Comparison of ENCODE assay signal across 22 mouse cellular contexts in the genomic region with DNA sequence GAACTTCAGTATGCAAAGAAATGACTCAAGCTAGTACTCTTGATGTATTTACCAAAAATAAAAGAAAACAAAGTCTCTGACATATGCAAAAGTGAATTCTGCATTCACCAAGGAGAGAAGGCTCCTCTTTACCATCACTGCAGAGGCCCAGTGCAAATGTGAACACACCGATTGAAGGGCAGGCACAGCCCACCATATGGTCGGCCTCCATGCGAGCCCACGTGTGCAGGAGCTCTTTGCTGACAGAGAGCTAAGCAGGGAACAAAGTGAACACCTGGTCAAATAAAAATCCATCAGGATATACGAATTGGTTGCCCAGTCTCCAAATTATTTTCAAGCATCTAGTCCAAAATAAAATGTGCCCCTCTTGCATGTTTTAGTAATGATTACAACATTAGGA. TPM values are rescaled to one million over a fixed set of nuclear protein-coding genes. Genes with fewer than 3 reads are reported as not detected.
DNase-seq lines count a peak whose midpoint lies in the region; ATAC-seq lines count a peak whose summit lies in the region.
"Had no signal": no experiment of that assay in that cellular context is flagged by ENCODE, and none has a peak within 500 bp of the region (broad histone marks: within the 10 kb centered on the region; RNA-seq: fewer than 3 reads in every experiment).

No protein-coding gene starts in this region.

- no peaks in the 10 kb centered on the region for H3K9me3 ChIP-seq in limb, embryonic 11.5 days (ENCODE audit: control insufficient read depth, low read length)
- no peaks in the 10 kb centered on the region for H3K9me3 ChIP-seq in limb, embryonic 10.5 days (replicated peaks)
- H3K9me3 ChIP-seq: embryonic facial prominence, embryonic 10.5 days; forebrain, embryonic 15.5 days; heart, embryonic 15.5 days; hindbrain, embryonic 13.5 days; intestine, embryonic 15.5 days had no signal

- 21% methylated on average over 5 of the region's 5 CpGs for WGBS in limb, embryonic 11.5 days
- WGBS in limb, embryonic 10.5 days, result 67% methylated on average over 5 of the region's 5 CpGs

- no peak overlapping the region for H3K9ac ChIP-seq in limb, embryonic 11.5 days (ENCODE audit: low read length)
- H3K9ac ChIP-seq: forebrain, embryonic 15.5 days; heart, embryonic 15.5 days; hindbrain, embryonic 13.5 days; intestine, embryonic 15.5 days had no signal

- no peaks in the 10 kb centered on the region for H3K36me3 ChIP-seq in limb, embryonic 11.5 days (ENCODE audit: control insufficient read depth, insufficient read depth, low read length)
- no peaks in the 10 kb centered on the region for H3K36me3 ChIP-seq in limb, embryonic 10.5 days
- H3K36me3 ChIP-seq: embryonic facial prominence, embryonic 10.5 days; forebrain, embryonic 15.5 days; G1E; heart, embryonic 15.5 days; hindbrain, embryonic 13.5 days; intestine, embryonic 15.5 days had no signal

- H3K4me3 ChIP-seq in limb, embryonic 11.5 days (ENCODE audit: low read depth, low read length), result no peak overlapping the region
- H3K4me3 ChIP-seq in limb, embryonic 10.5 days, result no peak overlapping the region
- H3K4me3 ChIP-seq: embryonic facial prominence, embryonic 10.5 days; forebrain, embryonic 15.5 days; heart, adult 2 months; heart, embryonic 15.5 days; hindbrain, embryonic 13.5 days; intestine, embryonic 15.5 days had no signal

- no peaks in the 10 kb centered on the region for H3K27me3 ChIP-seq in limb, embryonic 11.5 days (ENCODE audit: control insufficient read depth, insufficient read depth, low read length)
- H3K27me3 ChIP-seq in limb, embryonic 10.5 days (ENCODE audit: low read depth, poor library complexity, severe bottlenecking), result peaks cover 5% of the 10 kb centered on the region; the same call in 1 of the 2 replicates
- H3K27me3 ChIP-seq: forebrain, embryonic 15.5 days; heart, embryonic 15.5 days; hindbrain, embryonic 13.5 days; intestine, embryonic 15.5 days had no signal

- no peak overlapping the region for H3K27ac ChIP-seq in limb, embryonic 11.5 days (replicated peaks; ENCODE audit: low read depth, low read length)
- H3K27ac ChIP-seq in limb, embryonic 10.5 days, result no peak overlapping the region
- H3K27ac ChIP-seq: embryonic facial prominence, embryonic 10.5 days; forebrain, embryonic 15.5 days; heart, adult 2 months; heart, embryonic 15.5 days; hindbrain, embryonic 13.5 days; intestine, embryonic 15.5 days had no signal

- DNase-seq in cerebellum, adult 8-10 months, result no peak
- peak; percentile 33 for DNase-seq in limb, embryonic 11.5 days (ENCODE audit: low spot score)
- DNase-seq in limb, embryonic 10.5 days (ENCODE audit: low spot score), result no peak
- peak; percentile 27 to 40 for DNase-seq in cerebellum, postnatal 10 days
- no peak for DNase-seq in layer of hippocampus, postnatal 10 days (ENCODE audit: low spot score in 2 of 2)
- DNase-seq in lung, postnatal 4 days, result no peak
- DNase-seq: adrenal gland, adult 8-10 months; adrenal gland, postnatal 36 days; B cell, adult 2 months; gastrocnemius, postnatal 14 days; heart, adult 2 months; heart, postnatal 14 days; kidney, adult 18-20 months had no signal

- no peaks in the 10 kb centered on the region for H3K4me1 ChIP-seq in limb, embryonic 11.5 days (ENCODE audit: control insufficient read depth, insufficient read depth, low read length)
- peaks cover 19% of the 10 kb centered on the region for H3K4me1 ChIP-seq in limb, embryonic 10.5 days
- H3K4me1 ChIP-seq: embryonic facial prominence, embryonic 10.5 days; forebrain, embryonic 15.5 days; heart, embryonic 15.5 days; hindbrain, embryonic 13.5 days; intestine, embryonic 15.5 days had no signal

- ATAC-seq in cerebellum, adult (ENCODE audit: insufficient number of reproducible peaks, low FRiP score, low TSS enrichment), result peak; percentile 74
- no peak for ATAC-seq in limb, embryonic 11.5 days (ENCODE audit: insufficient number of reproducible peaks, low FRiP score, low TSS enrichment, low read depth)
- ATAC-seq: CD4-positive, CD25-positive, alpha-beta regulatory T cell, adult 4 months; forebrain, embryonic 15.5 days; intestine, embryonic 15.5 days had no signal

- H3K4me2 ChIP-seq in limb, embryonic 11.5 days (ENCODE audit: low read depth, severe bottlenecking), result no peak overlapping the region
- H3K4me2 ChIP-seq: forebrain, embryonic 15.5 days; heart, embryonic 11.5 days; heart, embryonic 15.5 days; hindbrain, embryonic 13.5 days; intestine, embryonic 15.5 days had no signal

RNA-seq across cellular contexts. Expression of a gene that starts 56.9 kb away (rescaled TPM):
- 6.4 and 7.4 TPM in 2 replicates for polyA plus RNA-seq in limb, embryonic 11.5 days (2014; fragmentation: Nextera tagmentation; extraction: Ambion mirVana)
- polyA plus RNA-seq in limb, embryonic 10.5 days (2016; fragmentation: Nextera tagmentation; extraction: Ambion mirVana), result 2.6 and 6.4 TPM in 2 replicates
- total RNA-seq in layer of hippocampus, postnatal 10 days (2021), result 10 to 100 TPM; 41.0 to 49.1 TPM
- polyA plus RNA-seq: G1E had no signal

Comparison
In these comparisons a context has a peak if more than half of its experiments do, and no peak if none do; other contexts are left out.
1. DNase-seq: peak in limb, embryonic 11.5 days (single experiment) and cerebellum, postnatal 10 days (2 of 2); none in cerebellum, adult 8-10 months (single experiment), limb, embryonic 10.5 days (single experiment), layer of hippocampus, postnatal 10 days (0 of 2) and lung, postnatal 4 days (0 of 2).